Mouse (Mus musculus): ENCODE measurements around the gene Ihh.

- TF ChIP-seq ZNF384 (IDR thresholded peaks at IDR 0.05; ENCODE audit: low read depth, low read length), result no peak
- TF ChIP-seq ZKSCAN1 (IDR thresholded peaks at IDR 0.05; ENCODE audit: borderline replicate concordance, low read depth, low read length), result no peak
Measured at GRCm38 (mm10) chr1:74967962-74968580, 16.6 kb upstream of the Ihh start.
